ENCODE assay signal across 10 mouse cellular contexts in the genomic region with DNA sequence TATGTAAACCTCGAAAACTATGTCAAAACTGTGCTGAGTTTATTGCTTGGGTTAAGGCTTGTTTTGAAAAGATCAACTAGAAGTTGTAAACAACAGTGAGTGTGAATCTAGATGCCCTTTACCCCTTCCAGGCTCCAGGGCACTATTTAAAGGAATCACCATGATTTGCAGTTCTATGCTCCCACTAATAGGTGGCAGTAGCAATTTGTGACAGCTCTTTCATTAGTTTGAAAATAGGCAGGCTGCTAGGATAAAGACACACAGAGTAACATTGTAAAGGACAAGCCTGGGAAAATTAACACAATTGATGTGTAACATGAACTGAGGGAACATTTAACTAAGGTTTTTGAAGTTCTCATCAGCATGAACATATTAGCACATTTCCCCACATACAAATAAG.
DNase-seq lines count a peak whose midpoint lies in the region; ATAC-seq and TF ChIP-seq lines count a peak whose summit lies in the region.
"Had no signal": no experiment of that assay in that cellular context is flagged by ENCODE, and none has a peak within 500 bp of the region (broad histone marks: within the 10 kb centered on the region; RNA-seq: fewer than 3 reads in every experiment).

No protein-coding gene starts in this region.

- no peak overlapping the region for H3K4me3 ChIP-seq in hindbrain, embryonic 16.5 days (ENCODE audit: low read length)
- H3K4me3 ChIP-seq in hindbrain, embryonic 10.5 days = no peak overlapping the region
- no peak overlapping the region for H3K4me3 ChIP-seq in midbrain, embryonic 13.5 days (replicated peaks)
- no peak overlapping the region for H3K4me3 ChIP-seq in midbrain, embryonic 10.5 days
- no peak overlapping the region for H3K4me3 ChIP-seq in stomach, postnatal 0 days (ENCODE audit: low read depth, low read length)

- H3K9ac ChIP-seq in hindbrain, embryonic 16.5 days (ENCODE audit: low read depth, low read length) = no peak overlapping the region
- no peak overlapping the region for H3K9ac ChIP-seq in midbrain, embryonic 13.5 days (replicated peaks)
- no peak overlapping the region for H3K9ac ChIP-seq in stomach, postnatal 0 days (ENCODE audit: low read length)

- no peak for TF ChIP-seq EP300 in stomach, postnatal 0 days (optimal IDR thresholded peaks at IDR 0.05)

- no peaks in the 10 kb centered on the region for H3K4me1 ChIP-seq in hindbrain, embryonic 16.5 days (ENCODE audit: control insufficient read depth, insufficient read depth, low read depth, low read length)
- H3K4me1 ChIP-seq in hindbrain, embryonic 10.5 days (replicated peaks) = peaks cover 8% of the 10 kb centered on the region; the same call in 1 of the 2 replicates
- H3K4me1 ChIP-seq in midbrain, embryonic 13.5 days (replicated peaks) = no peaks in the 10 kb centered on the region
- peaks cover under 1% of the 10 kb centered on the region; the same call in 1 of the 2 replicates for H3K4me1 ChIP-seq in midbrain, embryonic 10.5 days
- no peaks in the 10 kb centered on the region for H3K4me1 ChIP-seq in stomach, postnatal 0 days (replicated peaks; ENCODE audit: control insufficient read depth, insufficient read depth)

- DNase-seq in hindbrain, embryonic 10.5 days (ENCODE audit: low spot score) = no peak
- no peak for DNase-seq in midbrain, embryonic 10.5 days (ENCODE audit: low spot score)
- peak; percentile 64 for DNase-seq in embryo, embryonic 11 days
- no peak for DNase-seq in stomach, postnatal 0 days (ENCODE audit: low spot score)
- no peak for DNase-seq in adrenal gland, postnatal 25 days
- no peak for DNase-seq in ovary, postnatal 14 days (ENCODE audit: low spot score)
- DNase-seq: cerebellum, adult 9-11 months had no signal

- H3K9me3 ChIP-seq in hindbrain, embryonic 16.5 days (ENCODE audit: control insufficient read depth, low read length) = no peaks in the 10 kb centered on the region
- H3K9me3 ChIP-seq in hindbrain, embryonic 10.5 days = no peaks in the 10 kb centered on the region
- H3K9me3 ChIP-seq in midbrain, embryonic 13.5 days = no peaks in the 10 kb centered on the region
- H3K9me3 ChIP-seq in midbrain, embryonic 10.5 days (replicated peaks) = no peaks in the 10 kb centered on the region
- H3K9me3 ChIP-seq in stomach, postnatal 0 days (ENCODE audit: control insufficient read depth, low read length) = no peaks in the 10 kb centered on the region

- H3K27me3 ChIP-seq in hindbrain, embryonic 16.5 days (replicated peaks; ENCODE audit: control insufficient read depth, insufficient read depth, low read length) = no peaks in the 10 kb centered on the region
- peaks cover 10% of the 10 kb centered on the region for H3K27me3 ChIP-seq in hindbrain, embryonic 10.5 days (ENCODE audit: insufficient read depth, poor library complexity, severe bottlenecking)
- peaks cover 46% of the 10 kb centered on the region for H3K27me3 ChIP-seq in midbrain, embryonic 13.5 days
- peaks cover 96% of the 10 kb centered on the region for H3K27me3 ChIP-seq in midbrain, embryonic 10.5 days (ENCODE audit: low read depth, poor library complexity, severe bottlenecking)
- no peaks in the 10 kb centered on the region for H3K27me3 ChIP-seq in stomach, postnatal 0 days (ENCODE audit: control insufficient read depth, insufficient read depth, low read length)

- peak; percentile 78 for TF ChIP-seq CTCF in stomach, postnatal 0 days (IDR thresholded peaks at IDR 0.05; ENCODE audit: low read depth)

- WGBS in hindbrain, embryonic 16.5 days = 29% methylated on average over 1 of the region's 1 CpGs
- WGBS in hindbrain, embryonic 10.5 days = 22% methylated on average over 1 of the region's 1 CpGs
- 19% methylated on average over 1 of the region's 1 CpGs for WGBS in midbrain, embryonic 13.5 days
- 24% methylated on average over 1 of the region's 1 CpGs for WGBS in midbrain, embryonic 10.5 days
- 26% methylated on average over 1 of the region's 1 CpGs for WGBS in stomach, postnatal 0 days

- no peak overlapping the region for H3K4me2 ChIP-seq in hindbrain, embryonic 16.5 days (ENCODE audit: low read length)
- H3K4me2 ChIP-seq in midbrain, embryonic 13.5 days (replicated peaks) = no peak overlapping the region
- H3K4me2 ChIP-seq in stomach, postnatal 0 days (replicated peaks; ENCODE audit: low read depth) = no peak overlapping the region

- peak; percentile 57 for ATAC-seq in hindbrain, embryonic 16.5 days
- ATAC-seq in midbrain, embryonic 13.5 days = peak; percentile 27; the same call in 1 of the 2 replicates
- no peak for ATAC-seq in stomach, postnatal 0 days (ENCODE audit: low FRiP score, low TSS enrichment)
- ATAC-seq: inflammation-experienced regulatory T-cells, adult 6 months had no signal

- no peaks in the 10 kb centered on the region for H3K36me3 ChIP-seq in hindbrain, embryonic 16.5 days (ENCODE audit: control insufficient read depth, insufficient read depth, low read length)
- no peaks in the 10 kb centered on the region for H3K36me3 ChIP-seq in hindbrain, embryonic 10.5 days
- H3K36me3 ChIP-seq in midbrain, embryonic 13.5 days = no peaks in the 10 kb centered on the region
- H3K36me3 ChIP-seq in midbrain, embryonic 10.5 days = no peaks in the 10 kb centered on the region
- H3K36me3 ChIP-seq in stomach, postnatal 0 days (ENCODE audit: control insufficient read depth, insufficient read depth, low read length) = no peaks in the 10 kb centered on the region

- H3K27ac ChIP-seq in hindbrain, embryonic 16.5 days (ENCODE audit: low read depth, low read length) = no peak overlapping the region
- H3K27ac ChIP-seq in hindbrain, embryonic 10.5 days = no peak overlapping the region
- no peak overlapping the region for H3K27ac ChIP-seq in midbrain, embryonic 13.5 days
- no peak overlapping the region for H3K27ac ChIP-seq in midbrain, embryonic 10.5 days (replicated peaks)
- no peak overlapping the region for H3K27ac ChIP-seq in stomach, postnatal 0 days (replicated peaks)
